Mouse (Mus musculus) liver, adult 2 months (tissue): ENCODE measurements around the gene Actr1a. TPM values are rescaled to one million over a fixed set of nuclear protein-coding genes. Genes with fewer than 3 reads are reported as not detected.

Experiments
- DNase-seq: peaks from one replicate; pipeline ENCODE4 v3.0.0-alpha.2; 2011; ENCODE audit warnings: low read depth, low spot score; ENCODE audit errors: extremely low read depth
- H3K27ac ChIP-seq: fragments of 200-500 bp; replicated peaks from 2 replicates; pipeline ENCODE4 v1.5.1; 2012; ENCODE audit warnings: low read depth, mild to moderate bottlenecking, control low read depth, inconsistent platforms, low read length; ENCODE audit not compliant: insufficient read depth
- H3K27me3 ChIP-seq: fragments of 200-500 bp; 2 replicates; pipeline ENCODE4 v1.6.1; 2012; ENCODE audit warnings: mild to moderate bottlenecking, moderate library complexity, low read length, inconsistent platforms; ENCODE audit not compliant: control insufficient read depth, insufficient read depth
- H3K36me3 ChIP-seq: fragments of 200-500 bp; 2 replicates; pipeline ENCODE4 v1.6.1; 2012; ENCODE audit warnings: low read length, inconsistent platforms; ENCODE audit not compliant: control insufficient read depth, insufficient read depth
- H3K4me1 ChIP-seq: fragments of 200-500 bp; 2 replicates; pipeline ENCODE4 v1.6.1; 2011; ENCODE audit warnings: low read length; ENCODE audit not compliant: control insufficient read depth, insufficient read depth
- H3K4me3 ChIP-seq: fragments of 200-500 bp; 2 replicates; pipeline ENCODE4 v1.5.1; 2011; ENCODE audit warnings: low read depth, mild to moderate bottlenecking, control low read depth, low read length, moderate library complexity; ENCODE audit not compliant: insufficient read depth
- H3K79me2 ChIP-seq: fragments of 200-500 bp; 2 replicates; pipeline ENCODE4 v1.6.1; 2012; ENCODE audit warnings: inconsistent platforms, mild to moderate bottlenecking, low read length, moderate library complexity; ENCODE audit not compliant: control insufficient read depth, insufficient read depth
- H3K9ac ChIP-seq: fragments of 200-500 bp; 2 replicates; pipeline ENCODE4 v1.6.1; 2012; ENCODE audit warnings: low read depth, mild to moderate bottlenecking, control low read depth, inconsistent platforms, low read length
- CTCF ChIP-seq: fragments of 200-500 bp; IDR thresholded peaks from 2 replicates; pipeline ENCODE4 v1.5.1; 2011; ENCODE audit warnings: low read depth, low read length, control low read depth
- POLR2A ChIP-seq: fragments of 200-500 bp; IDR thresholded peaks from 2 replicates; pipeline ENCODE4 v1.6.1; 2011; ENCODE audit warnings: low read length, control low read depth; ENCODE audit not compliant: insufficient read depth; ENCODE audit errors: extremely low read depth
- WGBS: fragments of 180-500 bp; shearing (Covaris S2); methylation state at CpG from one replicate; pipeline ENCODE4 v1.1.7; 2018; 5-methylcytosine and 5-hydroxymethylcytosine counted together
- polyA plus RNA-seq: library from polyadenylated mRNA; depleted of rRNA; stranded (reverse); fragments of >200 nt; gene quantifications from 2 replicates; pipeline ENCODE4 v1.2.3, GENCODE M21; 2012
- total RNA-seq: library from RNA; depleted of rRNA; stranded (reverse); fragments of >200 nt; gene quantifications from 2 replicates; pipeline ENCODE4 v1.2.3, GENCODE M21; 2014

The Actr1a gene
- total and polyA plus RNA-seq, 2 experiments: 32.5 to 46.2 TPM

- 72% methylated on average over 10 of the region's 10 CpGs for WGBS
- no peak within 1 kb of the TSS for H3K27ac ChIP-seq
- H3K4me1 ChIP-seq: peaks cover 4% of the 10 kb centered on the region; the same call in 1 of the 2 replicates
Observed at GRCm38 (mm10) chr19:46350168-46350932, 45.2 kb downstream of the Actr1a start, which contains the start of gene 2310034G01Rik. 2310034G01Rik (minus strand) TSS chr19:46350302.

GRCm38 (mm10) chr19:46349550-46349949 lies 46.0 kb downstream of the Actr1a start:
- TF ChIP-seq POLR2A (no peak), CTCF (no peak)
- 53% methylated on average over 6 of the region's 6 CpGs for WGBS
- no peaks in the 10 kb centered on the region for H3K36me3 ChIP-seq
- no peak overlapping the region for H3K27ac ChIP-seq
- peaks cover 4% of the 10 kb centered on the region; the same call in 1 of the 2 replicates for H3K4me1 ChIP-seq
- DNase-seq: no peak
- no peaks in the 10 kb centered on the region for H3K79me2 ChIP-seq
- no peaks in the 10 kb centered on the region for H3K27me3 ChIP-seq
- H3K9ac ChIP-seq: no peak overlapping the region
- H3K4me3 ChIP-seq: no peak overlapping the region

More at GRCm38 (mm10) chr19:46350168-46350932, 45.2 kb downstream of the Actr1a start, which contains the start of gene 2310034G01Rik:
- Histone ChIP-seq H3K79me2 (no peaks in the 10 kb centered on the region), H3K36me3 (no peaks in the 10 kb centered on the region), H3K4me3 (peak within 1 kb of the TSS; percentile 74), H3K27me3 (no peaks in the 10 kb centered on the region), H3K9ac (peak within 1 kb of the TSS; percentile 80)
- TF ChIP-seq POLR2A (no peak), CTCF (no peak)
- DNase-seq: no peak

GRCm38 (mm10) chr19:46348761-46349458 lies 46.6 kb downstream of the Actr1a start:
- under 1% methylated on average over 77 of the region's 78 CpGs for WGBS
- peak overlapping the region; percentile 80 for H3K9ac ChIP-seq
- TF ChIP-seq CTCF: no peak
- no peak for TF ChIP-seq POLR2A
- no peak for DNase-seq
- H3K27ac ChIP-seq: no peak overlapping the region
- H3K27me3 ChIP-seq: no peaks in the 10 kb centered on the region
- peak overlapping the region; percentile 74 for H3K4me3 ChIP-seq
- H3K79me2 ChIP-seq: no peaks in the 10 kb centered on the region
- H3K4me1 ChIP-seq: peaks cover 4% of the 10 kb centered on the region; the same call in 1 of the 2 replicates
- no peaks in the 10 kb centered on the region for H3K36me3 ChIP-seq

- WGBS: 23% methylated on average over 14 of the region's 14 CpGs
Observed at GRCm38 (mm10) chr19:46347936-46348668, 47.4 kb downstream of the Actr1a start.

GRCm38 (mm10) chr19:46347146-46347545 lies 48.4 kb downstream of the Actr1a start:
- Histone ChIP-seq H3K4me1 (peaks cover 4% of the 10 kb centered on the region; the same call in 1 of the 2 replicates), H3K36me3 (no peaks in the 10 kb centered on the region), H3K9ac (no peak overlapping the region), H3K27ac (no peak overlapping the region), H3K4me3 (no peak overlapping the region), H3K79me2 (no peaks in the 10 kb centered on the region), H3K27me3 (no peaks in the 10 kb centered on the region)
- 100% methylated on average over 1 of the region's 1 CpGs for WGBS
- DNase-seq: no peak
- TF ChIP-seq CTCF (no peak), POLR2A (no peak)

More at GRCm38 (mm10) chr19:46347936-46348668, 47.4 kb downstream of the Actr1a start:
- Histone ChIP-seq H3K9ac (peak overlapping the region; percentile 80; the same call in 1 of the 2 replicates), H3K79me2 (no peaks in the 10 kb centered on the region), H3K36me3 (no peaks in the 10 kb centered on the region), H3K27ac (no peak overlapping the region), H3K4me3 (peak overlapping the region; percentile 74), H3K4me1 (peaks cover 4% of the 10 kb centered on the region; the same call in 1 of the 2 replicates), H3K27me3 (no peaks in the 10 kb centered on the region)
- TF ChIP-seq POLR2A (no peak), CTCF (no peak)
- DNase-seq: no peak
